Mouse (Mus musculus) lung, postnatal 0 days (tissue): Measurements from ENCODE around the gene Cyb561d1.

Experiments
- CTCF ChIP-seq: IDR thresholded peaks from 2 replicates; pipeline ENCODE4 v1.5.1; 2016; ENCODE audit warnings: antibody characterized with exemption, mild to moderate bottlenecking
- EP300 ChIP-seq: IDR thresholded peaks from 2 replicates; pipeline ENCODE4 v1.6.1; 2016; ENCODE audit warnings: antibody characterized with exemption, mild to moderate bottlenecking, control low read depth

DNA sequence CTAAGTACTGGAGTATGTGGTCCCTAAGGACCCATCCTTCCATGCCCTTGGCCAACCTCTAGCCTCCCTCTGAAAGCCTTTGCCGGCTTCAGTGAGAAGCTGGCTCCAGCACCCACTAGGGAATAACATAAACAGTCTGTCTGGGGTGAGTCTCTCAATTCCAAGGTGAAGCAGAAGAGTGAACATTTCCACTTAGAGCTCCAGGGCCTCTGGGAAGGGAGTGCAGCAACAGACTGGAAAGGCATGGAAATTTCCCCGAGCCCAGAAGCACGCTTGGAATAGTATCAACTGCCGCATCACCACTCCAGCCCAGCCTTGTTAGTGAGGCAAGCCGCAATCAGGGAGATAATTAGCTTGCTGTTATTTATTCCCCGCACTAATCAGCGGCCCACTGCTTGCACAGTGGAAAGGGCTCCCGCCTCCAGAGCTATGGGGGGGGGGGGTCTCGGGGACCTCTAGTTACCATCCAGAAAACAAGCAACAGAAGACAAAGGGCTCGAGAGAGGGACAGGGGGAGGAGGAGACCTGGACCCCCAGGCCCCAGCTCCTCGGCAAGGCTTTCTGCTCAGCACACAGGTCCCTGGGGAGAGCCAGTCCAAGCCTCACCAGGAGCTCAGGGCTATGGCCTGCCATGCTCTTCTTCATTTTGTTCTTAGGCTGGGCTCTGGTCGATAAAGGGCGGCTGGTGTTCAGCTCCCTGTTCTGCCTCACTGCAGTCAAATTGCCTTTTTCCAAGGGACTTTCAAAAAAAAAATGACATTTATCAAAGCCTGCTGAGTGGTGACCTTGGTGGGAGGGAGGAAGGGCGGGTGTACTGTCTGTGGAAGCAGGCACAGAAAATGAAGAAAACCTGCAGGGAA lies 26.1 kb downstream of the Cyb561d1 start:
- no peak for TF ChIP-seq CTCF
- TF ChIP-seq EP300, result no peak
